Mouse (Mus musculus): ENCODE data around the gene Zar1l. TPM values are rescaled to one million over a fixed set of nuclear protein-coding genes. Genes with fewer than 3 reads are reported as not detected.
A peak's percentile ranks its signal among the peaks of the same experiment; 100 is the strongest.

Gene Zar1l
- polyA plus RNA-seq, 1 experiment from 2014 or later = not detected

DNA sequence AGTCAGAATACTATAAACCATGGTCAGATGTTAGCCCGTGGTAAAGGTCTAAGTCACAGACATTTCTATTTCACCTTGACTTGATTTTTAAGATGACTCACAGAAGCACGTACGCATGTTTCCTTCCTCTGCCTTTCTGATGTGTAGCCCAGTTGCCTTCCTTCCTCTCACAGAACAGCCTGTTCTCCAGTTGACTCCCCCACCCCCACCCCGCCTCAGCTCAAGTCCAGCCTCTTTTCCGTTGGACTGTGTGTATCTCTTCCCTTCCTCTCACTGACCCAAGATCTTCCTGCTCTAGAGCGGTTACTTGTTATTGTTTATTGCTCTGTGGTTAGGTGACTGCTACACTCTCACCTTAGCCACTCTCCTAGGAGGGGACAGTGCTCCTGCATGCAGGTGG lies 49.5 kb downstream of the Zar1l start:
- 81% methylated on average over 6 of the region's 6 CpGs for WGBS
- peaks cover 44% of the 10 kb centered on the region for H3K36me3 ChIP-seq
- no peaks in the 10 kb centered on the region for H3K4me1 ChIP-seq (replicated peaks)
- H3K4me3 ChIP-seq (replicated peaks) = no peak overlapping the region
- no peak overlapping the region for H3K4me2 ChIP-seq (replicated peaks)
- no peak for ATAC-seq
- H3K9me3 ChIP-seq = no peaks in the 10 kb centered on the region
- H3K9ac ChIP-seq (replicated peaks) = no peak overlapping the region
- no peaks in the 10 kb centered on the region for H3K27me3 ChIP-seq
- H3K27ac ChIP-seq = no peak overlapping the region

- Histone ChIP-seq H3K9ac (replicated peaks) (no peak overlapping the region), H3K27ac (no peak overlapping the region), H3K4me3 (replicated peaks) (no peak overlapping the region), H3K36me3 (peaks cover 30% of the 10 kb centered on the region), H3K9me3 (no peaks in the 10 kb centered on the region), H3K4me2 (replicated peaks) (no peak overlapping the region), H3K4me1 (replicated peaks) (no peaks in the 10 kb centered on the region), H3K27me3 (no peaks in the 10 kb centered on the region)
- no peak for ATAC-seq
- 89% methylated on average over 12 of the region's 12 CpGs for WGBS
Observed at GRCm38 (mm10) chr5:150466132-150466531, 51.8 kb downstream of the Zar1l start.

GRCm38 (mm10) chr5:150465218-150465617 lies 52.7 kb downstream of the Zar1l start:
- H3K4me3 ChIP-seq (replicated peaks) = no peak overlapping the region
- H3K4me1 ChIP-seq (replicated peaks) = no peaks in the 10 kb centered on the region
- no peak overlapping the region for H3K4me2 ChIP-seq (replicated peaks)
- no peaks in the 10 kb centered on the region for H3K27me3 ChIP-seq
- H3K36me3 ChIP-seq = peaks cover 31% of the 10 kb centered on the region
- ATAC-seq = no peak
- no peaks in the 10 kb centered on the region for H3K9me3 ChIP-seq
- H3K9ac ChIP-seq (replicated peaks) = no peak overlapping the region
- no peak overlapping the region for H3K27ac ChIP-seq
- WGBS = 92% methylated on average over 6 of the region's 6 CpGs

DNA sequence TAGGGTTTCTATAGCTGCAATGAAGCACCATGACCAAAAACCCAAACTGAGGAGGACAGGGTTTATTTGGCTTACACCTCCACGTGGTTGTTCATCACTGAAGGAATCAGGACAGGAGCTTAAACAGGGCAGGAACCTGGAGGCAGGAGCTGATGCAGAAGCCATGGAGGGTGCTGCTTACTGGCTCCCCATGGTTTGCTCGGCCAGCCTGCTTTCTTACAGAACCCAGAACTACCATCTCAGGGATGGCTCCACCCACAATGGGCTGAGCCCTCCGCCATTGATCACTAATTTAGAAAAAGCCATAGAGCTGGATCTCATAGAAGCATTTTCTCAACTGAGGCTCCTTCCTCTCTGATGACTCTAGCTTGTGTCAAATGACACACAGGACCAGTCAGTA lies 53.2 kb downstream of the Zar1l start:
- peaks cover 32% of the 10 kb centered on the region for H3K36me3 ChIP-seq
- no peak overlapping the region for H3K27ac ChIP-seq
- no peaks in the 10 kb centered on the region for H3K4me1 ChIP-seq (replicated peaks)
- H3K9me3 ChIP-seq = peaks cover 2% of the 10 kb centered on the region; the same call in 1 of the 2 replicates
- ATAC-seq = no peak
- no peak overlapping the region for H3K4me3 ChIP-seq (replicated peaks)
- no peak overlapping the region for H3K4me2 ChIP-seq (replicated peaks)
- H3K27me3 ChIP-seq = no peaks in the 10 kb centered on the region
- H3K9ac ChIP-seq (replicated peaks) = no peak overlapping the region
- 65% methylated on average over 3 of the region's 3 CpGs for WGBS

DNA sequence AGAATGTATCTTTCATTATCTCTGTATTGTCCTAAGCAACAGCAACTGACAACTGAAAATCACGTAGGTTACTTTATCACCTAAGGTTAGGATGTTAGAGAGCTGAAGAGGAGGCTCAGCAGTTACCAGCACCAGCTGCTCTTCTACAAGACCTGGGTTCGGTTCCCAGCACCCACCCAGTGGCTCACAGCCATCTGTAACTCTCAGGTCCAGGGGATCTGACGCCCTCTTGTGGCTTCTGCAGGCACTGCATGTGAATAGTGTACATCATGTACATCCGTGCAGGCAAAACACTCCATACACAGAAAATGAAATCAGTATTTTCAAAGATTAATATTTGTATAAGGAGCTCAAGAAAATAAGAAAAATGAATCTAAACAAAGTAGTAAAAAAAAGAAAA lies 58.2 kb downstream of the Zar1l start:
- WGBS = 79% methylated on average over 4 of the region's 4 CpGs
- Histone ChIP-seq H3K27me3 (no peaks in the 10 kb centered on the region), H3K4me3 (replicated peaks) (no peak overlapping the region), H3K4me2 (replicated peaks) (no peak overlapping the region), H3K27ac (no peak overlapping the region), H3K9ac (replicated peaks) (no peak overlapping the region), H3K4me1 (replicated peaks) (no peaks in the 10 kb centered on the region), H3K9me3 (peaks cover 4% of the 10 kb centered on the region; the same call in 1 of the 2 replicates), H3K36me3 (peaks cover 57% of the 10 kb centered on the region)
- ATAC-seq = no peak

DNA sequence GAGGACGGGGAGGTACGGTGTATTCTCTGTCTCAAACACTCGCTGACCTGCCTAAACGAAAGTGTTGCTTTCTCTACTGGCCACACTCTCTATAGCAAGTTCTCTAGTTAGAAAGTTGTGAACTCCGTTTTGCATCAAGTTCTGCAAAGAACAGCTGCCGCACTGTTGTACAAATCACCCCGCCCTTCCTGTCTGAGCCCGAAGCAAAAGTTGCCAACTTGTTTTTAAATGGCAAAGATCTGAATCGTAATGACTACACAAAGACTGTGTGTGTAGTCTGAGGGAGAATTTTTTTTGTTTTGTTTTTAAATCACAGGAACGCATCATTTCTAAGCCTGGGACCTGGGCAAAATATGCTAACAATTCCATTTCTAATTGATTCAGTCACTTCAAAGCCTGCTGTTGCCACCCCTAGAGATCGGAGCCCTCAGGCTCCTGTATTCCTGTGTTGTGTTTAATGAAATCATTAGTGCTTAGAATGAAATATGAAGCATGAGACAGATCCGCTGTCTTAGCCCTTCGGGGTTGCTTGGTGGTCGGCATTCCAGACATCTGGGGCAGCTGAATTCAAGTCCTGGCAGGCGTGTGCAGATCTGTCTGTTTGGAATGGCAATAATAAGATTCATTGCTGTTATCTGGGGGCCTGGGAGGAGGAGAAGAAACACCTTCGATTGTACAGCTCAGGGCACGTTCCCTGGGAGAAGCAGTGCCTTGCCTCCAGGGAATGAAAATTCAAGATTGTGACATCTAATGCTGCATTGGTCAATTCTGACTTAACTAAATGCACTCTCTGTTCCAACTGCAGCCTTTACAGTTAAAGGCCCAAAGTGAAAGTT lies 59.8 kb downstream of the Zar1l start:
- Histone ChIP-seq H3K27me3 (no peaks in the 10 kb centered on the region), H3K4me1 (replicated peaks) (no peaks in the 10 kb centered on the region), H3K9ac (replicated peaks) (no peak overlapping the region), H3K9me3 (peaks cover 7% of the 10 kb centered on the region; the same call in 1 of the 2 replicates), H3K4me2 (replicated peaks) (no peak overlapping the region), H3K36me3 (peaks cover 71% of the 10 kb centered on the region), H3K4me3 (replicated peaks) (no peak overlapping the region), H3K27ac (no peak overlapping the region; the same call in 1 of the 2 replicates)
- ATAC-seq = peak; percentile 43
- WGBS = 69% methylated on average over 17 of the region's 17 CpGs

- ATAC-seq = no peak
- H3K4me1 ChIP-seq (replicated peaks) = no peaks in the 10 kb centered on the region
- H3K27me3 ChIP-seq = no peaks in the 10 kb centered on the region
- H3K4me2 ChIP-seq (replicated peaks) = no peak overlapping the region
- no peak overlapping the region for H3K27ac ChIP-seq
- no peak overlapping the region for H3K4me3 ChIP-seq (replicated peaks)
- WGBS = 92% methylated on average over 17 of the region's 17 CpGs
- peaks cover 14% of the 10 kb centered on the region; the same call in 1 of the 2 replicates for H3K9me3 ChIP-seq
- no peak overlapping the region for H3K9ac ChIP-seq (replicated peaks)
- peaks cover 78% of the 10 kb centered on the region for H3K36me3 ChIP-seq
Observed at GRCm38 (mm10) chr5:150457165-150457903, 60.6 kb downstream of the Zar1l start.

Other genes with a start within 250 kb of the Zar1l start
- 17.4 and 18.0 TPM in 2 replicates for gene Brca2, start 4.5 kb upstream of the Zar1l start, polyA plus RNA-seq (2015; fragmentation: Nextera tagmentation; extraction: Ambion mirVana)
- 6.0 and 7.0 TPM in 2 replicates for gene N4bp2l1, start 79.0 kb upstream of the Zar1l start, polyA plus RNA-seq (2015; fragmentation: Nextera tagmentation; extraction: Ambion mirVana)
- gene N4bp2l2, start 148.0 kb upstream of the Zar1l start, polyA plus RNA-seq (2015; fragmentation: Nextera tagmentation; extraction: Ambion mirVana) = 32.9 and 38.1 TPM in 2 replicates
- 34.1 and 37.1 TPM in 2 replicates for gene Pds5b, start 155.6 kb upstream of the Zar1l start, polyA plus RNA-seq (2015; fragmentation: Nextera tagmentation; extraction: Ambion mirVana)